Mouse (Mus musculus): Measurements from ENCODE around the gene Hnrnpl.

Hnrnpl gene

DNA sequence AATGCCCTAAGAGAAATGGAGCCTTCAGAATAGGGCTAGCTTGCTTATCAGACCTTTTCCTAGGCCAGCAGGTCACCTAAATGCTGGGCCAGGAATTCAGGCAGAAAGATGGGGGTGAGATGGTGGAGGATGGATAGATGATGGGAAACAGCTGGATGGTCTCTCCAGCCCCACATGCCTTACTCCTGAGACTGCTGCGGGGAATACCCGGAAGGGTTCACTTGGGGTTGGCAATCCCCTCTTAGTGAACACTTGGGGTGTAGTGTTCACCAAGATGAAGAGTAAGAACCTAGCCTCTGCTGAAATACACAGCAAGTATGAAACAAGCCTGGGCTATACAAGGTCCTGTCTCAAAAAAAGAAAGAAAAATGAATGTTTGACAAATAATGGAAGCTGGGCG lies 19.1 kb upstream of the Hnrnpl start:
- CTCF ChIA-PET, result interaction anchor here (0.6 kb wide), 2 partner anchors 443 to 1126 kb away, joined by 3 to 5 read pairs; partner anchors contain the start of gene Kcnk6

DNA sequence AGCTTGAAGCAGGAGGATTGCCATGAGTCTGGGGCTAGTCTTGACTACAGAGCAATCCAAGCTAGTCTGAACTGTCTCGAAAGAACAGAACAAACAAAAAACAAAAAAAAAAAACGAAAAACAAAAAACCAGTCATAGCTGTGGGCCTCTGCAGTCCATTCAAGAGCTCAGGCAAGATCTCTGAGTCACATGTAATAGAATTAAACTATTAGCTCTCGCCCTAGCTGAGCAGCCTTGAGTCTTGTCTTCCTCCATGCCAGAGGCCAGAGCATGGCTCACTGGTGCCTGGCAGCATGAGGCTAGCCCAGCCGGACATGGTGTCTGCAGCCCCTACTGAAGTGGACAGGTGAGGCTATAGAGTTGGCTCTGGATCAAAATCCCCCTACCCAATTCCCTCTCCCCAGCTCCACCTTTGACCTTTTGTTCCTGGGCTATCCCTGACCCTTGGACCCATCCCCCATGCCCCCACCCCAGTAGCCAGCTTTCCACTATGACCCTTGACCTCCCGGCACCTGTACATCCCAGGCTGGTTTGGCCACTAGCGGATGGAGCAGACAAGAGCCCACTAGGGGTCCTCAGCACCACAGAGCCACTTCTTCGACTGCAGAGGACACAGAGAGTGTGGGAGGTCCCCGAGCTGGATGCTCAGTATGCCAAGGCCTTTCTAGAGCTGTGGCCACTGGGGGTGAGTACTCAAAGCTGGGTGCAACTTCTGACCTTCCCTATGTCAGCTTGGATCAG lies 18.1 kb upstream of the Hnrnpl start:
- CTCF ChIA-PET, result interaction anchor here (0.6 to 1.1 kb wide), 3 partner anchors 17 to 48 kb away, joined by 3 to 10 read pairs (median 4); no protein-coding TSS in a partner anchor

DNA sequence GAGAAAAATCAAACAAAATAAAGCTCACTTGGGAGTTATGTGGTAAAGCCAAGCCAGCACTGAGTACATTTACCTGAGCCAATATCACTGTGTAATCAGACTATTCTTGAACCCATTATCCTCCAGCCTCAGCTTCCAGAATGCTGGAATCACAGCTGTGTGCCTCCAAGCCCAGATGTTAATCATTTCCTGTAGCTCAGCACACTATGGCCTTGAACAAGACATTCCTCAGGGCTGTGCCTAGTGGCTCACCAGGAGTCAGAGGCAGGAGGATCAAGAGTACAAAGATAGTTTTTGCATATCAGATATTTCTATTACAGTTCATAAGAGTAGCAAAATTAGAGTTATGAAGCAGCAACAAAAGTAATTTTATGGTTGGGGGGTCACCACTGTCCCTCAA lies 16.6 kb upstream of the Hnrnpl start:
- CTCF ChIA-PET, result interaction anchor here (0.6 to 1.0 kb wide), 3 partner anchors 12 to 76 kb away, joined by 3 to 9 read pairs (median 3); no protein-coding TSS in a partner anchor

DNA sequence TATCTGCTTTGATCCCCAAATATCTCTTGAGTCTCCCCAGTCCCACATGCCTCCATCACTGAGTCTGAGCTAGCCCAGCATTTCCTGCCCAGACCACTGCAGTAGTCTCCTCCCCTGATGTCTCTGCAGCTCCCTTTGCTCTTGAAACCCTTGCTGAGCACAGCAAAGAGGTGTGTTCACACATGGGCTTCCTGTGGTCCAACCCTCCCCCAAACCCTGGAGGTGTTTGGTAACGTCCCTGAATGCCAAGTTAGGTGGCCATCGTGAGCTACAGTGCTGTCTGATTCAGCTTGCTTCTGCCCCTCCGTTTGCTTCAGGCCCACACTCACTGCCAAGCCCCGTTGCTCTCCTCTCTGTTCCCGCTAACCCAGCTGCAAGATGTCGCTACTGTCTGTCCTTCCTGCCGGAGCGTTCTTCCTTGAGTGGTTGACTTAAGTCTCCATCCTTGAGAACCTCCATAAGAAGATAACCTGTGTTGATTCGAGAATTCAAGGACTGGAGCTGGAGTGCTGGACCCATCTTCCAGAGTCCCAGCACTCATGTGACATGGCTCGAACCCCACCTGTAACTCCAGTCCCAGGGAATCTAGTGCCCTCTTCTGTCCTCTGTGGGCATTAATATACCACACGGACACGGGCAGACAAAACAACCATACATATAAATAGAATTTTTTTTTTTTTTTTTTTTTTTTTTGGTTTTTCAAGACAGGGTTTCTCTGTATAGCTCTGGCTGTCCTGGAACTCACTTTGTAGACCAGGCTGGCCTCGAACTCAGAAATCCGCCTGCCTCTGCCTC lies 15.8 kb upstream of the Hnrnpl start:
- CTCF ChIA-PET, result interaction anchor here (0.6 to 1.1 kb wide), 4 partner anchors 13 to 173 kb away, joined by 3 to 9 read pairs (median 5); no protein-coding TSS in a partner anchor

DNA sequence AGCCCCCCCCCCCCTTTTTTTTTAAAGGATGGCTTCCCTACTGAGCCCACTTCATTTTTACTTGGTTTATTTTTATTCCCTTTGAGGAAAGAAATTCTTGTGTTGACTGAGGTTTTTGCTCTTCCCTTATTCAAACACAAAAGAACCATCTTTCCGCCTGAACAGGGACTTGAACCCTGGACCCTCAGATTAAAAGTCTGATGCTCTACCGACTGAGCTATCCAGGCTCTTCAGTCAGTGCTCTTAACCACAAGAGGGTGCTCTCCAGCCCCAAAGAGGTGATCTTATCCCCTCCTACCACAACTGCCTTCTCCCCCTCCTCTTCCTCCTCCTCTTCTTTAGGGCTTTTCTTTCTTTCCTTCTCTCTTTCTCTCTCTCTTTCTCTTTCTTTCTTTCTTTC lies 14.5 kb upstream of the Hnrnpl start:
- CTCF ChIA-PET, result interaction anchor here (1.1 kb wide), 2 partner anchors 33 to 143 kb away, joined by 4 to 9 read pairs; no protein-coding TSS in a partner anchor

DNA sequence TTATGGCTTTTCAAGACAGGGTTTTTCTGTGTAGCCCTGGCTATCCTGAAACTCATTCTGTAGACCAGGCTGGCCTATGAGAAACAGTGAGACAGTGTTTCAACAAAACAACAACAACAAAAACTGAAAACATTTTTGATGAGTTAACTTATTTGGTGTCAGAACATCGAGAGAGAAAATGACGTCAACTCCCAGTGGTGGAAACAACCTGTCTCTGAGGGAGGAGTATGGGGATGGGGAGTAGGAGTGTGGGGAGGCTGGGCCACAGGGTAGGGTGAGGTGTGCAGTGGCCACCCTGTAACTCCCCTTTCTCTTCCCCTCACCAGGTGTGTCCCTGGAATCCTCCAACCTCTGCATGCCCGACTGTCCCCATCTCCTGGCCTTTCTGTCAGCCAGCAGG lies 13.8 kb upstream of the Hnrnpl start:
- CTCF ChIA-PET, result interaction anchor here (0.6 to 0.7 kb wide), 2 partner anchors 36 to 78 kb away, joined by 7 to 13 read pairs; no protein-coding TSS in a partner anchor

DNA sequence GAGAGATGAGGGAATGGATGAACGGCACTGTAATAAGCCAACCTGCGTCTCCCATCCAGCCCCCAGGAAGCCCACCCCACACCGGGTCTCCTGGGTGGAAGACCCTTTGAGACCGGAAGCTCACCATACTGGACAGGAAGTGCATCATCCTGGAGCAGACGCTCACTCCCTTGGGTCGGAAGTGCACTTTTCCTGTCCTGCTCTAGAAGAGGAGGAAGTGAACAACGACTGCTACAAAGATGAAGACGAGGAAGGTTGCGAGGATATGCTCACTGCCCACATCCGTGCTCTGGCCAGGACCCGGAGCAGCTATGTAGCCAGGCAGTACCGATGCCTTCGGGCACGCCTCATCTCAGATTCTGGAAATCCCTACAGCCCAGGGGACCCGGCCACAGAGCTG lies 12.5 kb upstream of the Hnrnpl start:
- CTCF ChIA-PET, result interaction anchor here (0.6 to 1.5 kb wide), 3 partner anchors 20 to 283 kb away, joined by 3 to 10 read pairs (median 3); no protein-coding TSS in a partner anchor

DNA sequence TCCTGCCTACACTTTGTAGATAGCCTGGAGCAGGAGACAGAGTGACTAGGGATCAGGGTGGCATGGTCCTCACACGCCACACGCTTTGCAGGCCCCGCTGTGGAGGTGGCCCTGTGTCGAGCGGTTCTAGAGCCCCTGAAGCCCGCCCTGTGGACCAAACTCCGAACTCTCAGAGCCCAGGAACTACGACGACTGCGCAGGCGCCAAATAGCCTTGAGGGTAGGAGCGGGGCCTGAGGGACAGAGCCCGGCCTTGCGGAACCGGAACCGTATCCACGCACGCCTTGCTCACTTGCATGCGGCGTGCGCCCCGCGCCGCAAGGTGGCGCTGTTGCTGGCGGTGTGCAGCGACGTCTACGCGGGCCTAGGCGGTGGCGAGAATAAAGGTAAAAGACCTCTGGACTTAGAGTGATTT lies 11.8 kb upstream of the Hnrnpl start:
- CTCF ChIA-PET, result interaction anchor here (0.7 kb wide), 1 partner anchor 72 kb away, joined by 3 read pairs; no protein-coding TSS in a partner anchor

DNA sequence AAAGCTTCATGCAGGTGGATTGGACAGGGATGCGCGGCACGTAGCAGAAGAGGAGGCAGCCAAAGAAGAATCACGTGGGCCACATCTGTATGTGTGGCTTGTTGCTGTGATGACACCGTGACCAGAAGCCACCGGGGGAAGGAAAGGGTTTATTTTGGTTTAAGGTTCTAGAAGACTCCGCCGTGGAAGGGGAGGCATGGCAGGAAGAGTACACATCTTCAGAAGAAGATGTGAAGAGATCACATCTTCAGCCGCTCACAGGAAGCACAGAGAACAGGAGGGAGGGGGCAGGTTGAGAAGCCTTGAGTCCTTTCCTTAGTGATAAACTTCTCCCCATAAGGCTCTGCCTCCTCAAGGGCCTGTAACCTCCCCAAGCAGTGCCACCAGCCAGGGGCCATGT lies 8.3 kb upstream of the Hnrnpl start:
- CTCF ChIA-PET, result interaction anchor here (0.5 to 0.6 kb wide), 2 partner anchors 368 to 1248 kb away, joined by 4 to 5 read pairs; no protein-coding TSS in a partner anchor

DNA sequence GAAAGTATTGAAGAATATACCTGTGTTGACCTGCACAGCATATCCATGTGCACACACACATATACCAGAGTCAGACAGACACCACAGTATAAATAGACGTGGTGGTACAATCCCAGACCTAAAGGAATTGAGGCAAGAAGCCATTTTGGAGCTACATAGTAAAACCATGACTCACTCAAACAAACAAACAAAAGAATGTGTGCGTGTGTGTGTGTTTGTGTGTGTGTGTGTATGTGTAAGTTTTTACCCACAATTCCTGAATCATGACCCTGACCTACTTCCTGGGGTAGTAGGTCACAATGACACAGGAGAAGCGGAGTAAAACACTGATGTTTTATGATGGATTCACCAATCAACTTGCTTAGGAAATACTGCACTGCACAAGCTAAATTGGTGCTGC lies 6.9 kb upstream of the Hnrnpl start:
- CTCF ChIA-PET, result no interaction called here

DNA sequence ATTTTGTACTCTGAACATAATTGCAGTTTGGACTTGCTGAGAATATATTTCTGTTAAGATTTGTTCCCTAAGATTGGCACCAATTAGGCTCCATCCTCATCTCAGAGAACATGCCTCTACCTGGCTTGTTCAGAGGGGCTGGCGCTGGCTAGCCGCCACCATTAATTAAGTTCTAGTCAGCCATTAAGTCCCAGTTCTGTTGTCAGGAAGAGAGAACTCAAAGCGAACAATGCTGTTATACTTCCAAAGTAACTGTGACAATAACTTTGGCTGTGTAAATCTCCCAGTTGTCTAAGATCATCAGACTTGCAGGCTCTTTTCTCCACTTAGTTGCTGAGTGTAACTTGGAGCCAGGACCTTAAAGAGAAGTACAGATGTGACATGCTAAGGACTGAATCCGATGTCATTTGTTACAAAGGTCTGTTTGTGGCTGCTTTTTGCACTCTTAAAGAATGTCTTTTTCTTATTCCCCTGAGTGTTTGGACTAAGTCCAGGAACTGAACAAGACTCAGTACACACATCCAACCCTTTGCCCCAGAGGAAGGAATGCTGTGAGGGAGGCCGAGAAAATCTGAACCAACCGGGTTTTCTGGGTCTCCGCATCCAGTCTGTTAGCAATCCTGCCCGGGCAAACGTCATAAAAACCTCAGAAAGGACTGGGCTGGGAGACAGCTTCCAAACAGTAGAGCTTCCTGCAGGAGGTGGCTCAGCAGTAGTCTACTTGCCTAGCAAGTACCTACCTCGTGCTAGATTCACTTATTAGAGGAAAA lies 6.3 kb upstream of the Hnrnpl start:
- CTCF ChIA-PET, result no interaction called here

DNA sequence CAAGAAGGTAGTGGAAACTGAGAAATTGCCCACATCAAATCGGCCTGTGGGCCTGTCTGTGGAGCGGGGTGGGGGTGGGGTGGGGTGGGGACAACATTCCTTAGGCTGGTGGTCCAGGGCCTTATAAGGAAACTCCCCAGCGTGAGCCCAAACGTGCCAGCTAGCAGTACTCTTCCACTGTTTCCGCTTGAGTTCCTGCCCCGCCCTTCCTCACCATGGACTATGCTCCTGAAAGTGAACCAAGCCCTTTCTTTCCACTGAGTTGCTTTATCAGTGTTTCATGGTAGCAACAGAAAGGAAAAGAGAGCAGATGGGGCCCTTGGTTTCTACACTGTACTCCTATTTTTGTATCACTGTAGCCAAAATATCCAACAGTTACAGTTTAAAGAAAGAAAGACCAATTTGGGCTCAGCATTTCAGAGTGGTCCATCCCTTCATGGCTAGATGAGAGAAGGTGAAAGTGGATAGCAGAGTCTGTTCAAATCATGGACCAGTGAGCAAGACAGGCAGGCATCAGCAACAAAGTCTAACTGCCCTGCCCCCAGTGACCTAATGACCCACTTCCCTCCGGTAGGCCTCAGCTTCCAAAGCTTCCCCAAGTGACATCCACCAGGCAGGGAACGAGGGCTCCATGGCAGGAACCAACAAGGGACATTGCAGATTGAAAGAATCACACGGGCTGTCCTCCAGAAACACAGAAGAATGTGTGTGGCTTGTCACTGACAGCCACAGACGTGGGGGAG lies 5.3 kb upstream of the Hnrnpl start:
- CTCF ChIA-PET, result interaction anchor here (0.5 kb wide), 1 partner anchor 1282 kb away, joined by 4 read pairs; no protein-coding TSS in a partner anchor

DNA sequence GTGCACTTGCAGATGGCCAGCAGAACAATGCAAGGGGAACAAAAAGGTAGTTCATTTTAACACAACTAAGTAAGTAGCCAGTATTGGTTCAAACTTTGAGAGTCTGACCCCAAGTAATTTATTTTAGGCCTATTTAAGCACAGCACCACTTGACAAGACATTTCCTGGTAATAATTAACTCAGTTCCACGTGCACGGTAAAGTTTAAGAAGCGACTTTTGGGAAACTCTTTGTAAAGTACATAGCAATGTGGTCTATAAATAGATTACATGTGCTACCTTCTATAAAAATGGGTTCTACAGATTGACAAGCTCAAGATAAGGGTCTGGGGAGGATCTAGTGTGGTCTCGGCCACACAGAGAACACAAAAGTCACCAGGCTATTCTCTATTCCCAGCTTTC lies 4.6 kb upstream of the Hnrnpl start:
- CTCF ChIA-PET, result no interaction called here

DNA sequence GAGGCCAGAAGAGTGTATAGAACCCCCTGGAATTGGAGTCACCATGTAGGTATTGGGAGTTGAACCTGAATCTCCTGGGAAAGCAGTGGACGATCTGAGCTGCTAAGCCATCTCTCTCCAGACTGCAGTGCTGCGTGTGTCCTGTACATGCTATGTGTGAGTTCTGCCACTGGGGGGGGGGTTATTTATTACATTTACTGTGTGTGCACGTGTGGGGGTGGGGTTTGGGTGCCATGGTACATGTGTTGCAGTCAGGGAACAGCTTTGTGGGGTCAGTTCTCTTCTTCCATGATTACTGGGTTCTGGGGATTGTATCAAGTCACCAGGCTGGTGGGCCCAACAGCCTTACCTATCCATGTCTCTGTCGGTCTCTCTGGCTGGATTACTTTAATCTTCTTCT lies 1.5 kb upstream of the Hnrnpl start:
- CTCF ChIA-PET, result interaction anchor here (0.6 to 0.7 kb wide), 4 partner anchors 17 to 418 kb away, joined by 3 to 12 read pairs (median 8); no protein-coding TSS in a partner anchor

DNA sequence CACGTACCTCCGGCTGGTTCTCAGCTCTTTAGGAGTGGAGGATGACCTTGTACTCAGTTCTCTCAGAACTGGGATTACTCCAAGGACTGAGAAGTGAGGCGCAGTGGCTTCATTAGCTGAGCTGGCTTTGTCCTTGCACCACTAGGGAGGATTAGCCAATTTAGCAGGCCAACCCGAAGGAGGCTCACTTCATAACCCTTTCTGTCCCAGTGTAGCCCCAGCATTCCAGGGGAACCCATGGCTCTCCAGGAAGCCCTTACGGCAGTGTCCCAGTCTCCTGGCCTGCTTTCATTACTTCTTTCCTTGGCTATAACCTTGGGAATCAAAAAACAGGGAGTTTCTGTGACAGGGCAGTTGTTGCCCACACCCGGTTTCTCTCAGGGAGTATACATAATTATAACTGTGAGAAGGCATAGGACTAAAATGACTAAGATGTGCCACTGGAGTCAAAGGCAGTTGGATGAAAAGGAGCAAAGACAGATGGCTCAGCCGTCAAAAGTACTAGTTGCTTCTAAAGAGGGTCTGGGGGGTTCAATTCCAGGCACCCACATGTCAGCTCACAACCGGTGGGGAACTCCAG lies 610 bp upstream of the Hnrnpl start:
- CTCF ChIA-PET, result interaction anchor here (0.7 kb wide), 2 partner anchors 26 to 43 kb away, joined by 3 read pairs; no protein-coding TSS in a partner anchor

DNA sequence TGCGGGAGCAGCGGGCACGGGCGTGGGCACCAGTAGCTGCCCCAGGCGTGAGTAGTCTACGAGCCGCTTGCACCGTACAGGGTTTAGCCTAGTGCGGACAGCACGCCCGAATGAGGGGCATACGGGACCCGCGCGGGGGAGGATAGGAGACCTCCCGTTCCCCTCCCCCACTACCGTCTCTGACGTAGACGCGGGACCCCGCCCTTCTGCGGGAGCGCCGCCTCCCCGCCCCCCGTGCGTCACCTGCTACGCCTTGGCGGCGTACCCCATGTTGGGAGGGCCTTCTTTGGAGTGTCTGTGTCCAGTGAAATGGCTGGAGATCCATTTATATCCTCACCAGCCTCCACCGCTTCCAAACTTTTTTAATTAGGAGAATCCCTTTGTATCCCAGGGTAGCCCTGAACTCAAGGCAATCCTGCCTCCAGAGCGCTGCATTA lies 634 bp downstream of the Hnrnpl start:
- CTCF ChIA-PET, result interaction anchor here (0.6 to 1.4 kb wide), 2 partner anchors 11 to 18 kb away, joined by 4 to 5 read pairs; no protein-coding TSS in a partner anchor

DNA sequence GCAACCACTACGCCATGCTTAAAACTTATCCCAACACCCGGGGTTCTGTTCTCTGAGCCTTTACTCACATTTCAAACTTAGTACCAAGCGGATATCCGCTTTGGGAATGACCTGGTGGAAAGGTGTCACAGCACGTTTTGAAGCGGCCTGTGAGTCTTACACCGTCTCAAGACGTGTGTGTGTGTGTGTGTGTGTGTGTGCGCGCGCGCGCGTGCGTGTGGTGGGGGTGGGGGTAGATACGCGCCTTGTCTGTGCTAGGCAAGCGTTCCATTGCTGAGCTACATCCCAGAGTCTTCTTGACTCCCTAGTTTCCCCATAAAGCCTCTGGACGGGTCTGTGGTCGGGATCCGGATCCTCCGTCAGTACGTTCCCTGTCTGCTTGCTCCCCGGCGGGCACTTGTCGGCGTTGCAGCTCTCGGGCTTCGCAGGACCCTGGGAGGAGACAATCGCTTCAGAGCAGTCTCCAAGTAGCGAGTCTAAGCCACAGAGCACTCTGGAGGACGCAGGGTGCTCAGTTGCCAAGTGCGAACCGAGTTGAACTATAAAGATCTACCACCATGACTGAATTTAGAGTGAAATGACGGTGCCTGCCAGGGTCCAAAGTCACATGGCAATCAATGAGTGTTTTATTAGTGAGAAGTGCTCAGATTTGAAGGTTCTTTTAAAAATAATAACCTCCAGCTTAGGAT lies 1.2 kb downstream of the Hnrnpl start:
- CTCF ChIA-PET, result interaction anchor here (0.6 to 1.4 kb wide), 3 partner anchors 11 to 17 kb away, joined by 4 to 5 read pairs (median 5); no protein-coding TSS in a partner anchor

DNA sequence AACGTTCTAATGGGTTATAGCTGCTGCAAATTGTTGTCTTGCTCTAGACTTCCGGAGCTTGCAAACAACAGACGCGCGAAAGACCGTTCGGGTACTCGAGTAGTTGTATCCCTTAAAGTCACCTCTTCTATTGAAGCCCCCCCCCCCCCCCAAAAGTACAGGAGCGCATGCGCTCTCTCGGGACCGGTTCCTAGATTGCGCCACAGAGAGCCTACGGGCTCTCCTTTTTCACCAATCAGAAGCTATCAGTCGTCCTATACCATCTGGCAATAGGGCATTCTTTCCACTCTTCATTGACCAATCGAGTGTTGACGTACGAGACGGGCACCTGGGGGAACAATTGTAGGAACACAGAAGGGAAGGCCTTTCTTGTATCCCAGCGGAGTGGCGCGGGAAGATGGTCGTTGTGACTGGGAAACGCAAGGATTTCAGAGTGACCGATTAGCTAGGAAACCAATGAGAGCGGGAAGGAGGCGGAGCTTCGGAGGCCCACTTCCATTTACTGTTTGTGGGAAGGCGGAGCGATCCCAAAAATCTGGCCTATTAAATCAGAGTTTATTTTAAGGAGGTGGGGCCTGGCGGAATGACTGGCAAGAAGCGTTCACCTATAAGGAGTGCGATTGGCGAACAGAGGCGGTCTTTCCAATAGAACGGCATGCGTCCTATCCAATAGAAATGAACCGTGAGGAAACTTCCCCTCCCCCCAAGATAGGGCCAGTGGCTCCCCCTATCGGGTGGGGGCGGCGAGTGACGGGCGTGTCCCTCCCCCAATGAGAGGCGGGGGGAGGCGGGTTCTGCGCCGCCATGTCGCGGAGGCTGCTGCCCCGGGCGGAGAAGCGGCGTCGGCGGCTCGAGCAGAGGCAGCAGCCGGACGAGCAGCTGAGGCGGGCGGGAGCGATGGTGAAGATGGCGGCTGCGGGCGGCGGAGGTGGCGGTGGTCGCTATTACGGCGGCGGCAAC lies 2.0 kb downstream of the Hnrnpl start:
- CTCF ChIA-PET, result interaction anchor here (0.6 to 1.4 kb wide), 5 partner anchors 12 to 961 kb away, joined by 4 to 5 read pairs (median 4); partner anchors contain the start of gene Mrps12

Data from spleen, embryonic (tissue).